Mouse (Mus musculus) liver, adult (tissue): ENCODE measurements around the gene Tsga10ip.

Source experiments
- GATA4 ChIP-seq: IDR thresholded peaks from 2 replicates; pipeline ENCODE4 v1.6.1; 2014; ENCODE audit warnings: mild to moderate bottlenecking, low read length; ENCODE audit not compliant: insufficient replicate concordance

The Tsga10ip gene

DNA sequence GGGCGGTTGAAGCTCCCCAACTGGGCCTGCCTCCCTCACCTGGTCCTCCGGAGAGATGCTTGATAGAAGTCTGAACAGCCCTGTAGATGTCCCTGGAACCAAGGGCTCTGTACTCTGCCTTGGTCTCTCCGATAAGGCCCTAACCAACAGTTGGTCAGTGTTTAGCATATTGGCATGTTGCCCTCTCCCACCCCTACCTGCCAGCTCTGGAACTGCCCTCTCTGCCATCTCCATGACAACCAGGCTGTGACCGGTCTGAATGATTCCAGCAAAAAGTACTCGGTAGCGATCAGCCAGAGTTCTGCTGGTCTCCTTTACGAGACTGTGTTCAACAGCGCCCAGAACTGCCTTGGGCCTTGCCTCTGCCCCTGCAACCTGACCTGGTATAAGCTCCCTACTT, at the start of gene Tsga10ip:
Gene Tsga10ip, minus strand, starts transcription at position 234 of the 400 bp plus-strand sequence.
- TF ChIP-seq GATA4 = no peak

DNA sequence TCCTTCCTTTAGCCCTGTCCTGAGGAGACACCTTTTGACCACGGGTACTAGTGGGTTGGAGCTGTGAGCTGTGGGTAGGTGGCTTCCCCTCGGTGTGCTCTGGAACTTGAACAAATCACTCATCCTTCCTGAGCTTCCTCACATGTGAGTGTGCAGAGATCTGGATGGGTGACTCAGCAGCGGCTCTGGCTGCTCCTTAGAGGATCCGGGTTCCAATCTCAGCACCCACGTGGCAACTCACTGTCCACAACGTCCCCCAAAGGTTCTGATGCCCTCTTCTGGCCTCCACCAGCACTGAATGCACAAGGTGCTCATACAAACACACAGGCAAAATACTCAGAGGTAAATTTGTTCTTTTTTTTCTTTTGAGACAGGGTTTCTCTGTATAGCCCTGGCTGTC, 49.4 kb upstream of the Tsga10ip start:
- TF ChIP-seq GATA4 = no peak

DNA sequence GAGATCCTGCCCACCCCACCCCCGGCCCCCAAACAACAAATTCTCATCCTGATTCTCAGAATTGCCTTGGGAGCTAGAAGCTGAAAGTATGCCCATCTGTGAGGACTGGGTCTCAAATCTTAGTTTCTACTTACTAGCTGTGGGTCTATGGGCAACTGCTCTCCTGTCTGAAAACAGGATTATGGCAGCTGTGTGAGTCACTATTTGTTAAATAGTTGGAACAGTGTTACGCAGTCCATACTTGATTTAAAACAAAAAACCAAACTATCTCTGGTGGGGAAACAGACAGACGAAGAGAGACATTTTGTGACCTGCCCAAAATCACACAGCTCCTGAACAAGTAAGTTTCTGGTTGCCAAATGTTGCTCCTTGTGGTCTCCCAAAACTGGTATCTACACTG, 47.3 kb upstream of the Tsga10ip start:
- TF ChIP-seq GATA4 = no peak

DNA sequence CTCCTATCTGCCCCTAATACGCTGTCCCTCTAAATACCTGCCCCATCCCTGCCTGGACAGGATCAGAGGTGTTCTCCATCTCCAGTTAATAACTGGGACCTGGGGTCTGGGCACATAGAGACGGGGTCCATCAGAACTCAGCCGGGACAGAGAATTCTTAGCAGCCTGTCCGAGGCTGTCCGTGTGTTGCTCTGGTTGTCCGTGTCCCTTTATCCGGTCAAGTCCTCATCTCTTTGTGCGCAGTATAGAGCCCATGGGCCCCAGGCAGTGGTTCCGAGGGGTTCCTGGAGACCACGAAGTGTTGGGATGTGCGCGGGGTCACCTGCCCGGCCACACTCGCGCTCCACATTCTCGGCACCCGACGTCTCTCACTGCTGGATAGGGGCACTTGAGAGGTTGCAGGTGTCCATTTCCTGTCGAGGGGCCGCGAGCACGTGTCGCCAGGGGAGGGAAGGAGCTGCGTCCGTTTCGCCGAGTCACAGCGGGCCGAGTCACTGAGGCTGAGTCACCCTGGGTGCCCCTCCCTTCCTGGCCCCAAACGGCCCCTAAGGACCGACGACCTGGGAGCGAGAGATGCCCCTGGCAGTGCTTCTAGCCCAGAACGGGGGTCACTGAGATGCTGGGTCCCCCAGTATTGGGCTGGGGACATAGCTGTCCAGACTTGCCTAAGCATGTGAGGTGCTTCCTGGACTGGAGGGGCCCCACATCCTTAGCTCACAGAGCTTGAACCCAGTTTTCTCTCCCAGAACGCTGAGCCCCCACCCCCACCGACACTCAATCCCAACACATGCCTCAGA, 46.2 kb upstream of the Tsga10ip start:
- no peak for TF ChIP-seq GATA4

DNA sequence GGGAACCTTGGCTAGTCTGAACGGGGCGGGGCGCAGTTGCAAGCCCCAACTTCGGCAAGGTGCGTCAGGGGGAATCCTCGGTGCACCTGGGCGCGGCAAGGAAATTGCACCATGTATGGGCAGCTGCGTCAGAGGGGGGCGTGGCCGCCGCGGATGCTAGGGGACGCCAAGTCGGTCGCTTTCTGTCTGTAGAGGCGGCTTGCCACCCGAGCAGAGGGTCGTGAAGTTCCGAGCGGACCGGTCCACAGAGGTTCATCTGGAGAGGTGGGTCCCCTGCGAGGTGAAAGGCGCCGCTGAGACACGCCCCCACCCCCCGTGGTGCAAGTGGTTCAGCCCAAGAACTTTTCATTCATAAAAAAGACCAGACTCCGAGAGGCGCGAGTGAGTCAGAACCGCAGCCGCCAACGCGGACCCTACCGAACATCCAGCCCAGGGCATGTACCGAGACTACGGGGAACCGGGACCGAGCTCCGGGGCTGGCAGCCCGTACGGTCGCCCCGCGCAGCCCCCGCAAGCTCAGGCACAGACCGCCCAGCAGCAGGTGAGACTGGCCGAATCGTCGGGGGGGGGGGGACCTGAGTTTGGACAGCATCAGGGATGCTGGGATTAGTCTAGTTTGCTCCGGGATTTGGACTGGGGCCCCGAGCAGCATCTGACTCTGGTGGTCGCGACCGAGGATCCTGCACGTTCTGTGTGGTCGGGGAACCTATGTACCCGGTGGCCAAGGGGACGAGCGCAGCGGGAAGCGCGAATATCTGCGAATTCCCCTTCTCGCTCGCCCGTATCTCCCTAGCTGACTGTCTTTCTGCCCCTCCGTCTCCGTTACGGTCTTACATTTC, 45.4 kb upstream of the Tsga10ip start, which contains the start of gene Fosl1:
Gene Fosl1, plus strand, starts transcription at position 33 of the 839 bp plus-strand sequence.
- TF ChIP-seq GATA4 = no peak

DNA sequence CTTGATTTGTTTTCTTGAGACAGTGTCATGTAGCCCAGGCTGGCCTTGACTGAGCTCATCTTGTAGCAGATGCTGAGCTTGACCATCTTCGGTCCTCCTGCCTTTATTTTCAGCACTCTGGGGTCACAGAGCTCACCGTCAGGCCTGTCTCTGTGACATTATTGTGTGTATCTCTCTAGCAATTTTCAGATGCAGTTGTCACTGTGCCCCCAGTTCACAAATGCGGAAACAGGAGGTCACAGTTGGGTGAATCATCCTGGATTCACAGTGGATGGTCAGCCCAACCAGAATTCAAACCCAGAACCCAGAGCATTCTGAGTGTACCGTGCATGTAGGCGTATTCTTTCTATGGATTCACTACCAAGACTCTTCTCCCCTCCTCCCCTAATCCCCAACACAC, 43.4 kb upstream of the Tsga10ip start:
- no peak for TF ChIP-seq GATA4

DNA sequence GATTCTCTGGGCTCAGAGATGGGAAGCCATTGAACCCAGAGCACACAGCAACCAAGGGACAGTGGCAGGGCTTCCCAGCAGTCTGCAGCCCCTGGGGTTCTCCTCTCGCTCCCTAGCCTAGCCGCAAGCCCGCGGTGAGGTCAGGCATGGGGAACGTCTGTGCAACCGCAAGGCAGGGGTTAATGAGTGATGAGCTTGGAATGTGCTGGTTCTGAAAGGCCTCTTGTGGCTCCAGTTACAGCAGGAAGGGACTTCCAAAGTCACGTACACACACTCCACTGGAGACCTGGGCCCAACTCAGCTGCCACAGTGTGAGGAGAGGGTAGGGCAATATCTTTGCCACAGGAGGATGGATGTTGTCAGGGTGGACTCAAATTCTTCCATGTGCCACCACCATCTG, 42.6 kb upstream of the Tsga10ip start:
- no peak for TF ChIP-seq GATA4

DNA sequence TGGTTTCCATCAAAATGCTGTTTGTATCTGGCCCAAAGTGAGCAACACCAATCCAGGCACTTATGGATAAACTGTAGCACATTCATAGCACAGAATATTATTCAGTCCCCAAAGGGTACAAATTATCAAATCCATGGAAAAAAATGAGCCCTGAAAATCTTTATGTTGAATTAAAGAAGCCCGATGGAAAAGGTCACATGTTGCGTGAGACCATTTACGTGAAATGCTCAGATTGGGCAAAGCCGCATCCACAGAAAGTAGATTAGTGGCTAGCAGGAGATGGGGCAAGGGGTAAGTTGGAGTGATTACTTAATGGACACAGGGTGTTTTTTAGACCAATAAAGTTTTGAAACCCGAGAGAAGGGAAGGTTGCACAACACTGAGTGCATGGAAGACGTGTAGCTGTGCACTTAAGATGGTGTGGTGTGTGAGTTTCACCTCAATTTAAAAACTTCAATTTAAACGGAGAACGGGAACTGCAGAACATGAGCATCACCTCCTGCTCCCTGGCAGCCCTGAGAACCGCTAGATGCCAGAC, 42.1 kb upstream of the Tsga10ip start:
- TF ChIP-seq GATA4 = no peak

DNA sequence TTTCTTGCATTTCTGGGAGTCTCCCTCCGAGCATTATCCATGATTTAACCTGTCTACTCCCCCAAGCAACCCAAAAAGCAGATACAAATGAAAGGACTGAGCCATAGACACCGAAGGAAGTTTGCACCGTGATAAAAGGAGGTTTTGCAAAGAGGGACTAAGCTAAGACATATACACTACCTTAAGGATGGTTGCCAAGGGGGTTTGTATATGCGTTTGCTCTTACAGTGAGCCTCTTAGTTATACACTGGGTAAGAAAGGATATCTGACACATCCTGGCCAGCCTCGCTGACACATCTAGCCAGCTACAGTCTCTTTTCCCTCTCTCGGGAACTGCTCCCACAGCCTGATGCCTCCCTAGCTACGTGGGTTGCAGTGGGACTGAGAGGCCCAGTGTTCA, 31.6 kb upstream of the Tsga10ip start:
- TF ChIP-seq GATA4 = no peak

DNA sequence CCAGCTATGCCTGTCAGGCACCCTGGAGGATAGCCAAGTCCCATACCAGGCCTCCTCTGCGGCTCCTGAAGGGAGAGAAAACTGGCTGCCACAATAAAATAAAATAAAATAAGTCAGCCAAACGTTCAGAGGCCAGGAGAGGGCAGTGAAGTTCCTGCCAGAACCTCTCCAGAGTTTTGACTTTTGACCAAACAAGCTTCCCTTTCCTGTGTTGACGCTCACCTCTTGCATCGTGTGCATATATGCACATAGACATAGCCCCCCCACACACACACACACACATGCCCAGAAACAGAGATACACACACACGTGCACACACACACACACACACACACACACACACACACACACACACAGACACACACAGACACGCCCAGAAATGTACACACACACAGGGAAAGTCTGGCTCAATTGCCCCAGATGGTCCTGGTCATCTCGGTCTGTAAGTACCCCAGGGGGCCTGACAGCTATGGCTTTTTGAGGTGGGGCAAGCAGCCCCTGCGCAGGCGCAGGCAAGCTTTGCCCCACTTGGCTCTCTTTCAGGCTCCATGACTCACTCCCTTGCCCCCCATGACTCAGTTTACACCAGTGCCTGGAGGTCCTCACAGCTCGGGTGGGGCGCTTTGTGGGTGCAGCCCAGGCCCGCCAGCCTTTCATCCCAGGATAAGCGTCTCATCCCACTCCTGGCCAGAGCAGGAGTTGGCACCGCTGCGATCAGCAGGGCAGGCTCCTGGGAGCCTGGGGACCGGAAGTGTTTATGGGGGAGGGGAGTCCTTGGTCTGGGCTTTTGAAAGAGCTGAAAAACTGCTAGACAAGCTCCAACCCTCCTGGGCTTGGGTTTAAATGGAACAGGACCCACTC, 30.9 kb upstream of the Tsga10ip start:
- TF ChIP-seq GATA4 = no peak

DNA sequence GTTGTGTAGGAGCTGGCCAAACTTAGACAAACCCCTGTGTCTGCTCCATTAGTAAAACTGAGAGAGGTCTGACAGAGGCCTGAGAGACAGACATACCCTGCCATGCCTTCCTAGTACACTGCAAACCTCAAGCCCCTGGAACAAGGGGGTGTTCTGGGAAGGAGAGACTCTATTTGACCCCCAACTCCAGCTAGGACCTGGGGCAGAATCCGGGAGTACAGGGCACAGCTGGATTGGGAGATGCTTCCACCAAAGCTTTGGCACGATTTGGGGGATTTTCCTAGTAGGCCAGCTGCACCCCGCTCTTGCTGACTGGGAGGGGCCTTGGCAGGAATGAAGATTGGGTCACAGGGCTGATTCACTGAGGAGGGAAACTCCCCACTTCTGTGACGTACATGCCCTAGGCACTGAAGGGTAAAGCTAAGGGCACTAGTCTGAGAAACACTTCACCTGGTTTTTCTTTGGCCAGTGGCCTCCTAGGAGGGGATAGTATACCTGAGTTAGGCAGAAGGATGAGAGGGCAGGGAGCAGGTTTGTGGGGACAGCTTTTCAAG, 29.7 kb upstream of the Tsga10ip start:
- TF ChIP-seq GATA4 = no peak

DNA sequence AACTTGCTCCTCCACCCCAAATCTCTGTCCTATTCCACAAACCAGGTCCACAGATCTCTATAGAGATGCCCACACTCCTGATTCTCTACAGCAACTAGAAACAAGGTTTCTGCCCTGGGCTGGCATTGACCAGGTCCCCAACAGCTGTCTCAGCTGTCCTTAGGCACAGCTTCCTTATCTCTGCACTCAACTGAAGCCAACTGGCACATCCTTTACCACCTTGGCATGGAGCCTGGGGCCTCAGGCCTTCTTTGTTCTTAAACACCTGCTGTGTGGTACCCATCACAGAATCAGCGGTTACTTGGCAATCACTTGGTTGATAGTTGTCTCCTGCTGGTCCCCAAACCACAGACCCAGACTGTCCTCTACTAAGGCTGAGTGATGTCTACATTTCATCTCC, 28.1 kb upstream of the Tsga10ip start:
- no peak for TF ChIP-seq GATA4

DNA sequence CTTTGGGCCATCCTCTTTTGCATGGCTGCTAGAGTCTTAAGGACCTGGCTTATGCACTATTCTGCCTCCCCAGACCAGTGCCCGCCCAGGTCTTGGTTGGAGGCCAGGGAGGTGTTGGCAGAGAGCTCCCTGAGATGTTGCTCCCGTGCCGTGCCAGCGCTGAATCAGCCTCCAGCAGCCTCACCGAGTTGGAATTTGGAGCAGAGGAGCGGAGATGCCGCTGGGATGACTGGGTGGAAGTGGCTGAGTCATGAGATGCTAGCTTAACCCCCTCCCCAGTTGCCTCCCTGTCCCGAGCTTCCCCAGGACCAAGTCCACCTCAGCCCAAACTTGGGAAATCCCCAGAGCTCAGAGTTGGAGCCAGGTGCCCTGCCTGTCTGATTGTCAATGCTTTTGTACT, 27.5 kb upstream of the Tsga10ip start:
- TF ChIP-seq GATA4 = no peak

DNA sequence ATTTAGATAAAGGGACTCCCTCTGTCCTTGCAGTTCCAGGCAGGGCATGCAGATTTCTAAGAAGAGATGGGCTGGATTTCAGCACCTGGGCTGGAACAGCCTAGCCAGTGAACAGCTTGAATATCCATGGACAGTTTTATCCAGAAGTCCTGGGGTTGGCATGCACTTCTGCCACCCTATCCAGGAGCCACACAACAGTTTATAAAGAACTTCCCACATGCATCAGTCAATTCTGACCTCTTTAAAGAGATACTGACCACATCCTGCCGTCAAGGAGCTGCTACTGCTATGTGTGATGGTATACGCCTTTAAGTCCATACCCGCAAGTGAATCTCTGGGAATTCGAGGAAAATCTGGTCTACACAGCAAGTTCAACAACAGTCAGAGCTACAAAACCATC, 26.9 kb upstream of the Tsga10ip start:
- no peak for TF ChIP-seq GATA4

DNA sequence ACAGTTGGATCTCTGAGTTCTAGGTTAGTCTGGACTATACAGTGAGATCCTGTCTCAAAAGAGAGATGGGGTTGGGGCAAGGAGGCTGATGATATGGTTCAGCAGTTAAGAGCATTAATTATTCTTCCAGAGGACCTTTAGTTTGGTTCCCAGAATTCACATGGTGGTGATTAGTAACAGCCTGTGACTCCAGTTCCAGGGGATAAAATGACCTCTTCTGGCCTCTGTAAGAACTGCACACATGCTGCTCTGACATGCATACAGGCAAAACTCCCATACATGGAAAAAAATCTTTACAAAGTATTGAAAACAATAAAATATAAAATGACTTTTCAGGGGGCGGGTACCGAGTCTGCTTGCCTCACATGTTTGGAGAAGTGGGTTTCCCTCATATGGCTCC, 25.8 kb upstream of the Tsga10ip start:
- no peak for TF ChIP-seq GATA4

DNA sequence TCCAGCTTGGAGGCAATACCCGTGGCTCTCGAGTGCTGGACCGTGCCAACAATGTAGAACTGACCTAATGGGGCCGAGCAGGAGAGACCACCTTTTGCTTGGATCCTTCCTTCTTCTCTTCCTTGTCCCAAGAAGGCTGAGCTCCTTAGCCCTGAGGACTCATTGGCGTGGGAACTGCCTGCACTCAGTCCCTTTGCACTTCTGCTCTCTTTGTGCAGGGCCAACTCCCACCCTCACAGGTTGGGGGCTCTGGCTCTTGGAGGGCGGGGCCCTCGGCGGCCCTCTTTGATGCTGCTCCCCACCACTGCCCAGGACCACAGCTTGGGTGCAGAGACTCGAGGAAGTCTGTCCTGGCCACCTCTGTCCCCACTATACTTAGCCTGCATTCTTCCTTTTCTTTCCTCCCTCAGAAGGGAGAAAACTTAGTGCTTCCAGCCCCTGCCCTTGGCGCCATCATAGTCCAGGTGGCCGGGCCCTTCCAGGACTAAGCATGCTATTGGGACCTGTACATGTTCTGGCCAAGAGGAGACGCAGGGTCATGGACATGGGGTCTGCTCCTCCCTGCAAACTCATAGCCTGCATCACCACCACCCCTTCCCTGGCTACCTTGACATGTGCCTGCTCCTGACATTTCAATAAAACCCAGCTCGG, 24.4 kb upstream of the Tsga10ip start:
- no peak for TF ChIP-seq GATA4
